Mouse (Mus musculus) subcutaneous adipose tissue, adult 2 months (tissue): ENCODE results near the gene Gm5414. TPM values are rescaled to one million over a fixed set of nuclear protein-coding genes. Genes with fewer than 3 reads are reported as not detected.

Experiments
- polyA plus RNA-seq: library from polyadenylated mRNA; depleted of rRNA; stranded (reverse); fragments of >200 nt; gene quantifications from 2 replicates; pipeline ENCODE4 v1.2.3, GENCODE M21; 2012; ENCODE audit warnings: low replicate concordance; rRNA removed

The Gm5414 gene
- not detected in 2 replicates for polyA plus RNA-seq

GRCm38 (mm10) chr15:101627884-101628283, at the start of gene Gm5414:
Gene Gm5414, minus strand, starts transcription at chr15:101628188.

GRCm38 (mm10) chr15:101647280-101647679, 19.3 kb upstream of the Gm5414 start, which contains the start of gene Gm5478:
Gene Gm5478, minus strand, starts transcription at chr15:101647380.

Other genes with a start within 250 kb of the Gm5414 start
- 2.1 and 35.5 TPM in 2 replicates for gene Krt7, start 217.1 kb downstream of the Gm5414 start, polyA plus RNA-seq
- 0.67 TPM in 1 of 2 replicates, not detected in the other for gene Krt87, start 189.4 kb downstream of the Gm5414 start, polyA plus RNA-seq
- gene Krt88, start 180.4 kb downstream of the Gm5414 start, polyA plus RNA-seq, result not detected in 2 replicates
- gene Krt81, start 164.4 kb downstream of the Gm5414 start, polyA plus RNA-seq, result 0.35 TPM in 1 of 2 replicates, not detected in the other
- not detected in 2 replicates for gene Krt86, start 154.7 kb downstream of the Gm5414 start, polyA plus RNA-seq
- gene Krt83, start 136.7 kb downstream of the Gm5414 start, polyA plus RNA-seq, result 19.3 TPM in 1 of 2 replicates, not detected in the other
- gene Gm49425, start 110.9 kb downstream of the Gm5414 start, polyA plus RNA-seq, result 3.8 TPM in 1 of 2 replicates, not detected in the other
- gene Krt84, start 95.4 kb downstream of the Gm5414 start, polyA plus RNA-seq, result not detected in 2 replicates
- gene Krt82, start 77.5 kb downstream of the Gm5414 start, polyA plus RNA-seq, result not detected in 2 replicates
- gene Krt90, start 65.2 kb downstream of the Gm5414 start, polyA plus RNA-seq, result 0.84 TPM in 1 of 2 replicates, not detected in the other
- gene Krt75, start 54.3 kb downstream of the Gm5414 start, polyA plus RNA-seq, result not detected in 2 replicates
- gene Gm5478, start 19.2 kb upstream of the Gm5414 start, polyA plus RNA-seq, result not detected in 2 replicates
- gene Krt6b, start 52.1 kb upstream of the Gm5414 start, polyA plus RNA-seq, result not detected in 2 replicates
- gene Krt6a, start 66.1 kb upstream of the Gm5414 start, polyA plus RNA-seq, result not detected in 2 replicates
- 0.07 and 3.5 TPM in 2 replicates for gene Krt5, start 84.7 kb upstream of the Gm5414 start, polyA plus RNA-seq
- gene Krt71, start 114.9 kb upstream of the Gm5414 start, polyA plus RNA-seq, result not detected in 2 replicates
- not detected in 2 replicates for gene Krt72, start 158.3 kb upstream of the Gm5414 start, polyA plus RNA-seq
- gene Krt73, start 174.2 kb upstream of the Gm5414 start, polyA plus RNA-seq, result not detected in 2 replicates
- 0.10 TPM in 1 of 2 replicates, not detected in the other for gene Krt2, start 190.0 kb upstream of the Gm5414 start, polyA plus RNA-seq
- 0.08 TPM in 1 of 2 replicates, not detected in the other for gene Krt1, start 222.6 kb upstream of the Gm5414 start, polyA plus RNA-seq
- gene Krt77, start 241.5 kb upstream of the Gm5414 start, polyA plus RNA-seq, result not detected in 2 replicates